Mouse (Mus musculus): ENCODE results near the gene Srrm3. TPM values are rescaled to one million over a fixed set of nuclear protein-coding genes. Genes with fewer than 3 reads are reported as not detected.

The Srrm3 gene
- total and polyA plus RNA-seq, 2 experiments from 2014 or later = 50.8 to 106 TPM

GRCm38 (mm10) chr5:135777796-135778470, 28.8 kb upstream of the Srrm3 start, which contains the start of gene Styxl1:
Gene Styxl1, minus strand, starts transcription at chr5:135778385.
- peak within 1 kb of the TSS; percentile 95 for H3K4me3 ChIP-seq (ENCODE audit: low read length)
- peaks cover 14% of the 10 kb centered on the region for H3K4me1 ChIP-seq (ENCODE audit: insufficient read depth, low read length)
- no peaks in the 10 kb centered on the region for H3K9me3 ChIP-seq (ENCODE audit: low read length)
- no peaks in the 10 kb centered on the region for H3K27me3 ChIP-seq (ENCODE audit: insufficient read depth, low read length)
- WGBS = under 1% methylated on average over 45 of the region's 45 CpGs
- H3K27ac ChIP-seq = peak within 1 kb of the TSS; percentile 98
- peak; percentile 18 for ATAC-seq
- DNase-seq (ENCODE audit: low spot score) = peak; percentile 61
- peak within 1 kb of the TSS; percentile 97 for H3K9ac ChIP-seq (replicated peaks; ENCODE audit: low read length)
- TF ChIP-seq CTCF (IDR thresholded peaks at IDR 0.05; ENCODE audit: low read depth) = no peak
- no peaks in the 10 kb centered on the region; the same call in 1 of the 2 replicates for H3K36me3 ChIP-seq (ENCODE audit: insufficient read depth, low read length)
- peak within 1 kb of the TSS; percentile 89 for H3K4me2 ChIP-seq (ENCODE audit: low read depth, low read length)

GRCm38 (mm10) chr5:135778471-135779445, 27.9 kb upstream of the Srrm3 start, which contains the start of gene Mdh2:
Gene Mdh2, plus strand, starts transcription at chr5:135778480.
- Histone ChIP-seq H3K27me3 (ENCODE audit: insufficient read depth, low read length) (no peaks in the 10 kb centered on the region), H3K9me3 (ENCODE audit: low read length) (no peaks in the 10 kb centered on the region), H3K36me3 (ENCODE audit: insufficient read depth, low read length) (peaks cover 6% of the 10 kb centered on the region; the same call in 1 of the 2 replicates), H3K4me1 (ENCODE audit: insufficient read depth, low read length) (peaks cover 14% of the 10 kb centered on the region), H3K4me2 (ENCODE audit: low read depth, low read length) (peak within 1 kb of the TSS; percentile 89), H3K9ac (replicated peaks; ENCODE audit: low read length) (peak within 1 kb of the TSS; percentile 97), H3K4me3 (ENCODE audit: low read length) (peak within 1 kb of the TSS; percentile 95), H3K27ac (peak within 1 kb of the TSS; percentile 98)
- peak; percentile 100 for DNase-seq (ENCODE audit: low spot score)
- no peak for TF ChIP-seq CTCF (IDR thresholded peaks at IDR 0.05; ENCODE audit: low read depth)
- ATAC-seq = peak; percentile 99
- 2% methylated on average over 69 of the region's 70 CpGs for WGBS

- no peak overlapping the region for H3K9ac ChIP-seq (replicated peaks; ENCODE audit: low read length)
- no peak for TF ChIP-seq CTCF (IDR thresholded peaks at IDR 0.05; ENCODE audit: low read depth)
- H3K36me3 ChIP-seq (ENCODE audit: insufficient read depth, low read length) = peaks cover 20% of the 10 kb centered on the region
- ATAC-seq = no peak
- H3K9me3 ChIP-seq (ENCODE audit: low read length) = no peaks in the 10 kb centered on the region
- peak overlapping the region; percentile 14; the same call in 1 of the 2 replicates for H3K4me2 ChIP-seq (ENCODE audit: low read depth, low read length)
- H3K4me1 ChIP-seq (ENCODE audit: insufficient read depth, low read length) = peaks cover 14% of the 10 kb centered on the region
- DNase-seq (ENCODE audit: low spot score) = no peak
- H3K27me3 ChIP-seq (ENCODE audit: insufficient read depth, low read length) = no peaks in the 10 kb centered on the region
- 72% methylated on average over 8 of the region's 8 CpGs for WGBS
- no peak overlapping the region for H3K27ac ChIP-seq
- no peak overlapping the region for H3K4me3 ChIP-seq (ENCODE audit: low read length)
These were observed 26.4 kb upstream of the Srrm3 start for GRCm38 (mm10) chr5:135780331-135780730.

GRCm38 (mm10) chr5:135782901-135783300, 23.8 kb upstream of the Srrm3 start:
- Histone ChIP-seq H3K9me3 (ENCODE audit: low read length) (no peaks in the 10 kb centered on the region), H3K9ac (replicated peaks; ENCODE audit: low read length) (no peak overlapping the region), H3K27ac (no peak overlapping the region), H3K4me3 (ENCODE audit: low read length) (no peak overlapping the region), H3K4me2 (ENCODE audit: low read depth, low read length) (no peak overlapping the region), H3K4me1 (ENCODE audit: insufficient read depth, low read length) (peaks cover 10% of the 10 kb centered on the region), H3K27me3 (ENCODE audit: insufficient read depth, low read length) (no peaks in the 10 kb centered on the region), H3K36me3 (ENCODE audit: insufficient read depth, low read length) (peaks cover 46% of the 10 kb centered on the region)
- no peak for TF ChIP-seq CTCF (IDR thresholded peaks at IDR 0.05; ENCODE audit: low read depth)
- ATAC-seq (no peak), DNase-seq (ENCODE audit: low spot score) (no peak)
- WGBS = 90% methylated on average over 4 of the region's 4 CpGs

- Histone ChIP-seq H3K4me1 (ENCODE audit: insufficient read depth, low read length) (0 out of 2 replicates have a peak, but pooled peaks cover 5% of the 10 kb centered on the region), H3K4me3 (ENCODE audit: low read length) (peak overlapping the region; percentile 7; the same call in 1 of the 2 replicates), H3K4me2 (ENCODE audit: low read depth, low read length) (peak overlapping the region; percentile 33), H3K9me3 (ENCODE audit: low read length) (no peaks in the 10 kb centered on the region), H3K9ac (replicated peaks; ENCODE audit: low read length) (peak overlapping the region; percentile 31), H3K36me3 (ENCODE audit: insufficient read depth, low read length) (peaks cover 22% of the 10 kb centered on the region), H3K27me3 (ENCODE audit: insufficient read depth, low read length) (no peaks in the 10 kb centered on the region), H3K27ac (peak overlapping the region; percentile 79)
- DNase-seq (ENCODE audit: low spot score) (peak; percentile 93), ATAC-seq (peak; percentile 94)
- WGBS = 8% methylated on average over 20 of the region's 20 CpGs
- TF ChIP-seq CTCF (IDR thresholded peaks at IDR 0.05; ENCODE audit: low read depth) = peak; percentile 99
These were observed 12.5 kb upstream of the Srrm3 start for GRCm38 (mm10) chr5:135793996-135794858.

GRCm38 (mm10) chr5:135794859-135795181, 11.9 kb upstream of the Srrm3 start:
- Histone ChIP-seq H3K9me3 (ENCODE audit: low read length) (no peaks in the 10 kb centered on the region), H3K4me1 (ENCODE audit: insufficient read depth, low read length) (0 out of 2 replicates have a peak, but pooled peaks cover 5% of the 10 kb centered on the region), H3K4me3 (ENCODE audit: low read length) (no peak overlapping the region), H3K27me3 (ENCODE audit: insufficient read depth, low read length) (no peaks in the 10 kb centered on the region), H3K4me2 (ENCODE audit: low read depth, low read length) (peak overlapping the region; percentile 33), H3K27ac (peak overlapping the region; percentile 79), H3K9ac (replicated peaks; ENCODE audit: low read length) (no peak overlapping the region), H3K36me3 (ENCODE audit: insufficient read depth, low read length) (peaks cover 16% of the 10 kb centered on the region)
- ATAC-seq (no peak), DNase-seq (ENCODE audit: low spot score) (no peak)
- no peak for TF ChIP-seq CTCF (IDR thresholded peaks at IDR 0.05; ENCODE audit: low read depth)
- WGBS = 8% methylated on average over 5 of the region's 5 CpGs

Data from hindbrain, postnatal 0 days (tissue).